Mouse (Mus musculus) heart, postnatal 0 days (tissue): ENCODE results near the gene Abhd17c. TPM values are rescaled to one million over a fixed set of nuclear protein-coding genes. Genes with fewer than 3 reads are reported as not detected.

Experiments used
- ATAC-seq: fragments of 200-750 bp; cut with Nextera tagmentation; 2 replicates; pipeline ENCODE4 v1.8.0; 2017; ENCODE audit warnings: low read depth, moderate number of reproducible peaks, moderate library complexity; ENCODE audit not compliant: insufficient read depth
- DNase-seq: peaks from one replicate; pipeline ENCODE4 v3.0.0-alpha.2; 2016; ENCODE audit warnings: low spot score
- H3K27ac ChIP-seq: fragments of 300-500 bp; sonication (generic); 2 replicates; pipeline ENCODE4 v1.5.1; 2014; ENCODE audit warnings: low read depth, mild to moderate bottlenecking
- H3K27me3 ChIP-seq: fragments of 300-500 bp; sonication (generic); 2 replicates; pipeline ENCODE4 v1.6.1; 2014; ENCODE audit warnings: low read length, mixed read lengths; ENCODE audit not compliant: control insufficient read depth, insufficient read depth
- H3K36me3 ChIP-seq: fragments of 300-500 bp; sonication (generic); replicated peaks from 2 replicates; pipeline ENCODE4 v1.6.1; 2014; ENCODE audit warnings: low read length, mixed read lengths; ENCODE audit not compliant: control insufficient read depth, insufficient read depth
- H3K4me1 ChIP-seq: fragments of 300-500 bp; sonication (generic); 2 replicates; pipeline ENCODE4 v1.6.1; 2014; ENCODE audit warnings: antibody characterized with exemption; ENCODE audit not compliant: control insufficient read depth, insufficient read depth
- H3K4me2 ChIP-seq: fragments of 300-500 bp; sonication (generic); 2 replicates; pipeline ENCODE4 v1.6.1; 2014; ENCODE audit warnings: low read depth, mild to moderate bottlenecking, low read length, moderate library complexity
- H3K4me3 ChIP-seq: fragments of 300-500 bp; sonication (generic); 2 replicates; pipeline ENCODE4 v1.5.1; 2014; ENCODE audit warnings: low read depth, low read length
- H3K9ac ChIP-seq: fragments of 300-500 bp; sonication (generic); replicated peaks from 2 replicates; pipeline ENCODE4 v1.6.1; 2014; ENCODE audit warnings: low read depth, low read length, mixed read lengths
- H3K9me3 ChIP-seq: fragments of 300-500 bp; sonication (generic); replicated peaks from 2 replicates; pipeline ENCODE4 v1.6.1; 2016; ENCODE audit warnings: low read length; ENCODE audit not compliant: control insufficient read depth
- CTCF ChIP-seq: IDR thresholded peaks from 2 replicates; pipeline ENCODE4 v1.5.1; 2016; ENCODE audit warnings: antibody characterized with exemption, control low read depth, low read depth
- EP300 ChIP-seq: IDR thresholded peaks from 2 replicates; pipeline ENCODE4 v1.6.1; 2016; ENCODE audit warnings: antibody characterized with exemption, low read depth
- WGBS: fragments of 180-500 bp; shearing (Covaris S2); extraction: QIAGEN DNeasy Blood & Tissue Kit; methylation state at CpG from one replicate; pipeline ENCODE4 v1.1.7; 2014; 5-methylcytosine and 5-hydroxymethylcytosine counted together
- polyA plus RNA-seq: library from polyadenylated mRNA; unstranded; fragments of >200 nt; fragmentation: Nextera tagmentation; extraction: Ambion mirVana; gene quantifications from 2 replicates; pipeline ENCODE4 v1.2.1, GENCODE M21; 2015
- total RNA-seq: library from RNA; depleted of rRNA; stranded (reverse); fragments of >200 nt; gene quantifications from 2 replicates; pipeline ENCODE4 v1.2.3, GENCODE M21; 2014; ENCODE audit warnings: low replicate concordance; rRNA removed

The Abhd17c gene
- total and polyA plus RNA-seq, 2 experiments from 2014 or later: 45.3 to 76.1 TPM

DNA sequence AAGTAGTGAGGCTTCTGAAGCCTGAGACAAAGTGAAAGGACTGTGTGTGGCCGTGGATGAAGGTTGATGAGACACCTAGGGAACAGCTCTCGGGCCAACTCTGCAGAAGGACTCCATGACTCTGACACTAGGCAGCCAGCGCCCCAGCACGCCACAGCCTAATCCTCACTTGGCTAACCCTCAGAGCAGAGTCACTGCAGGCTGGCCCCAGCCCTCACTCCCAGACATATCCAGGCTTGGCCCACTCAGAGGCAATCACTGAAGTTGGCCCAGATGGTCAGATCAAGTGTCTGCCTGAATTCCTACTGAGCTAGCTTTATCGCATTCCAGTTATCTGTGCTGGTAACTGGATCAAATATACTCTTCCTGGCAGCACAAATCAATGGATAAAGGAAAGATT, 82.8 kb downstream of the Abhd17c start:
- TF ChIP-seq CTCF: no peak
- TF ChIP-seq EP300: no peak
- Histone ChIP-seq H3K4me2 (no peak overlapping the region), H3K9me3 (no peaks in the 10 kb centered on the region), H3K27ac (no peak overlapping the region), H3K27me3 (no peaks in the 10 kb centered on the region), H3K4me3 (no peak overlapping the region), H3K9ac (no peak overlapping the region), H3K36me3 (no peaks in the 10 kb centered on the region), H3K4me1 (no peaks in the 10 kb centered on the region)
- no peak for DNase-seq
- no peak for ATAC-seq
- 62% methylated on average over 5 of the region's 5 CpGs for WGBS

DNA sequence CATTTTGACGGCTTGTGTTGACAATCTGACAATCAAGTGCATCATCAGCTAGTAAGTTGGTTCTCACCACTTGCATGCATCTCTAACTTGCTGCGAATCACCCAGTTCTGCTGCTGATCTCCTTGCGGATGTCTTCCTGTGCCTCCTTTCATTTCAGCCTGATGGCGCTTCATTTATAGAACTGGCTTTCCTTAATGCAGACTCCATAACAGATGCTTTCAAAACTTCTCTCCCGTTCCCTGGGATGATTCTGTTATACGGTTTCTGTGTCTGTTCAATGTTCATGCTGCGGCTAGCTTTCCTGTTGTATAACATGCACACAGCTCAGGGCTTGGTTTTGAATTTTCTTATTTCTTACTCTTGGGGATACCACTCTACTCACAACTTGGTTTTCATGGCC, 91.9 kb downstream of the Abhd17c start:
- Histone ChIP-seq H3K4me3 (no peak overlapping the region), H3K4me1 (no peaks in the 10 kb centered on the region), H3K36me3 (no peaks in the 10 kb centered on the region), H3K9ac (no peak overlapping the region), H3K4me2 (no peak overlapping the region), H3K9me3 (no peaks in the 10 kb centered on the region), H3K27ac (no peak overlapping the region), H3K27me3 (no peaks in the 10 kb centered on the region)
- DNase-seq (no peak), ATAC-seq (no peak)
- WGBS: 79% methylated on average over 7 of the region's 7 CpGs
- TF ChIP-seq CTCF (no peak), EP300 (no peak)

Other genes starting within 250 kb of the Abhd17c start
- gene Cemip, start 65.4 kb downstream of the Abhd17c start, total RNA-seq: 1.4 and 2.9 TPM in 2 replicates
- gene Cemip, start 65.4 kb downstream of the Abhd17c start, polyA plus RNA-seq: 0.23 and 0.37 TPM in 2 replicates